In genomic region chr7:111748571-111749071, GRCm38 (mm10) we compare ENCODE assay signal across 25 mouse cellular contexts. TPM values are rescaled to one million over a fixed set of nuclear protein-coding genes. Genes with fewer than 3 reads are reported as not detected.
DNase-seq lines count a peak whose midpoint lies in the region; ATAC-seq and TF ChIP-seq lines count a peak whose summit lies in the region.
"Had no signal": no experiment of that assay in that cellular context is flagged by ENCODE, and none has a peak within 500 bp of the region (broad histone marks: within the 10 kb centered on the region; RNA-seq: fewer than 3 reads in every experiment).

No protein-coding gene starts in this region.

- no peaks in the 10 kb centered on the region for H3K27me3 ChIP-seq in midbrain, postnatal 0 days (ENCODE audit: insufficient read depth, low read length)
- H3K27me3 ChIP-seq: forebrain, embryonic 12.5 days; hindbrain, embryonic 15.5 days; intestine, embryonic 15.5 days; limb, embryonic 13.5 days; liver, embryonic 13.5 days; lung, embryonic 15.5 days had no signal

- no peak overlapping the region for H3K4me3 ChIP-seq in midbrain, postnatal 0 days (ENCODE audit: low read depth, low read length)
- H3K4me3 ChIP-seq: embryonic facial prominence, embryonic 10.5 days; forebrain, embryonic 12.5 days; gastrocnemius, adult 2 months; hindbrain, embryonic 15.5 days; intestine, embryonic 15.5 days; limb, embryonic 13.5 days; liver, embryonic 13.5 days; lung, embryonic 15.5 days; myocyte had no signal

- DNase-seq in left cerebral cortex, adult 11 months (ENCODE audit: low spot score), result peak; percentile 42
- DNase-seq in left cerebral cortex, postnatal 4 days, result no peak
- peak; percentile 35 to 77 for DNase-seq in layer of hippocampus, adult 18-20 months (ENCODE audit: low spot score in 2 of 2)
- peak; percentile 27 to 65 for DNase-seq in left cerebral cortex, adult 18-20 months (ENCODE audit: low spot score in 2 of 2)
- DNase-seq in right cerebral cortex, postnatal 25 days, result peak; percentile 41
- DNase-seq in midbrain, postnatal 0 days (ENCODE audit: low spot score), result no peak
- DNase-seq in kidney, adult 18-20 months, result no peak
- DNase-seq in gastrocnemius, postnatal 10 days, result no peak
- DNase-seq: adrenal gland, adult 2 months; cerebellum, adult 8-10 months; gastrocnemius, adult 2 months; heart, postnatal 36 days; liver, embryonic 13.5 days; midbrain, embryonic 14.5 days; thymus, postnatal 14 days had no signal

- H3K9me3 ChIP-seq in midbrain, postnatal 0 days (ENCODE audit: low read length), result no peaks in the 10 kb centered on the region
- H3K9me3 ChIP-seq: embryonic facial prominence, embryonic 10.5 days; forebrain, embryonic 12.5 days; hindbrain, embryonic 15.5 days; intestine, embryonic 15.5 days; limb, embryonic 13.5 days; liver, embryonic 13.5 days; lung, embryonic 15.5 days had no signal

- no peak overlapping the region for H3K4me2 ChIP-seq in midbrain, postnatal 0 days (ENCODE audit: low read depth, low read length, poor library complexity, severe bottlenecking)
- H3K4me2 ChIP-seq: forebrain, embryonic 12.5 days; hindbrain, embryonic 15.5 days; intestine, embryonic 15.5 days; limb, embryonic 13.5 days; liver, embryonic 13.5 days; lung, embryonic 15.5 days had no signal

- H3K9ac ChIP-seq in midbrain, postnatal 0 days (replicated peaks; ENCODE audit: low read length, poor library complexity, severe bottlenecking), result no peak overlapping the region
- H3K9ac ChIP-seq: forebrain, embryonic 12.5 days; hindbrain, embryonic 15.5 days; intestine, embryonic 15.5 days; limb, embryonic 13.5 days; liver, embryonic 13.5 days; lung, embryonic 15.5 days had no signal

- no peaks in the 10 kb centered on the region for H3K4me1 ChIP-seq in midbrain, postnatal 0 days (ENCODE audit: insufficient read depth, low read length)
- H3K4me1 ChIP-seq: forebrain, embryonic 12.5 days; hindbrain, embryonic 15.5 days; intestine, embryonic 15.5 days; liver, embryonic 13.5 days had no signal

- 81% methylated on average over 3 of the region's 3 CpGs for WGBS in midbrain, postnatal 0 days

- no peak overlapping the region for H3K27ac ChIP-seq in midbrain, postnatal 0 days (ENCODE audit: low read depth, low read length)
- H3K27ac ChIP-seq: embryonic facial prominence, embryonic 10.5 days; forebrain, embryonic 12.5 days; gastrocnemius, adult 2 months; hindbrain, embryonic 15.5 days; intestine, embryonic 15.5 days; limb, embryonic 13.5 days; liver, embryonic 13.5 days; lung, embryonic 15.5 days; stomach, postnatal 0 days had no signal

- no peak for ATAC-seq in midbrain, postnatal 0 days (ENCODE audit: low FRiP score)
- ATAC-seq: intestine, embryonic 15.5 days had no signal

- intact Hi-C loops in left cerebral cortex, postnatal 4 days (cut with DNase I), result no loop called here

- TF ChIP-seq CTCF in midbrain, postnatal 0 days (IDR thresholded peaks at IDR 0.05), result no peak

- H3K36me3 ChIP-seq in midbrain, postnatal 0 days (ENCODE audit: insufficient read depth, low read length), result no peaks in the 10 kb centered on the region
- H3K36me3 ChIP-seq: embryonic facial prominence, embryonic 10.5 days; forebrain, embryonic 12.5 days; hindbrain, embryonic 15.5 days; intestine, embryonic 15.5 days; limb, embryonic 13.5 days; liver, embryonic 13.5 days; lung, embryonic 15.5 days had no signal

RNA-seq across cellular contexts. Expression of gene Galnt18, which starts 31.2 kb away (rescaled TPM):
- 10 to 100 TPM; 28.9 to 30.6 TPM for total RNA-seq in left cerebral cortex, postnatal 4 days (2021)
- 10 to 100 TPM; 53.2 to 58.5 TPM for total RNA-seq in layer of hippocampus, adult 18-20 months (2021)
- 10 to 100 TPM; 37.1 to 39.4 TPM for total RNA-seq in left cerebral cortex, adult 18-20 months (2021)
- total RNA-seq in midbrain, postnatal 0 days (2014; rRNA removed), result 20.2 and 25.0 TPM in 2 replicates
- polyA plus RNA-seq in midbrain, postnatal 0 days (2015; fragmentation: Nextera tagmentation; extraction: Ambion mirVana), result 18.9 and 19.2 TPM in 2 replicates
- total RNA-seq in gastrocnemius, postnatal 10 days (2021), result 10 to 100 TPM in 1 of 2 experiments, 1 to 10 TPM in 1; 9.6 to 10.0 TPM
- total RNA-seq: common myeloid progenitor, adult 5-6 weeks; granulocyte monocyte progenitor cell, adult 5-6 weeks had no signal

Comparison
In these comparisons a context has a peak if more than half of its experiments do, and no peak if none do; other contexts are left out.
1. DNase-seq: peak in left cerebral cortex, adult 11 months (single experiment), layer of hippocampus, adult 18-20 months (2 of 2), left cerebral cortex, adult 18-20 months (2 of 2) and right cerebral cortex, postnatal 25 days (single experiment); none in left cerebral cortex, postnatal 4 days (single experiment), midbrain, postnatal 0 days (single experiment), kidney, adult 18-20 months (single experiment) and gastrocnemius, postnatal 10 days (single experiment).